Mouse (Mus musculus): ENCODE measurements at regions not wholly inside any gene's neighbourhood (a gene's known extent, or its start where the extent isn't known, plus 50 kb on each side); places are given as distances from the start of the nearest gene placed in this dataset.

- H3K79me2 ChIP-seq (ENCODE audit: control insufficient read depth, insufficient read depth, low read length, poor library complexity): no peaks in the 10 kb centered on the region
- H3K4me3 ChIP-seq (ENCODE audit: control insufficient read depth in 1 of 2, insufficient read depth in 1 of 2, low read depth in 2 of 2, low read length in 2 of 2): no peak overlapping the region
- no peak overlapping the region for H3K27ac ChIP-seq (ENCODE audit: control insufficient read depth, low read depth, low read length)
- no peaks in the 10 kb centered on the region for H3K27me3 ChIP-seq (ENCODE audit: control insufficient read depth in 1 of 2, insufficient read depth in 2 of 2, low read length in 2 of 2)
- H3K4me1 ChIP-seq (ENCODE audit: control insufficient read depth in 1 of 2, insufficient read depth in 2 of 2, low read length in 2 of 2): no peaks in the 10 kb centered on the region
- DNase-seq (ENCODE audit: low read depth, low spot score): no peak
- no peaks in the 10 kb centered on the region for H3K9me3 ChIP-seq (replicated peaks; ENCODE audit: insufficient read depth, low read length)
- H3K36me3 ChIP-seq (ENCODE audit: control insufficient read depth in 1 of 2, insufficient read depth in 2 of 2, low read length in 2 of 2): no peaks in the 10 kb centered on the region
- TF ChIP-seq ZNF384 (IDR thresholded peaks at IDR 0.05; ENCODE audit: low read depth, low read length) (no peak), UBTF (IDR thresholded peaks at IDR 0.05; ENCODE audit: borderline replicate concordance, insufficient read depth, low read depth, low read length) (no peak), CTCF (IDR thresholded peaks at IDR 0.05 in 2 of 3, conservative IDR thresholded peaks at IDR 0.05 in 1 of 3; ENCODE audit: control insufficient read depth in 1 of 3, insufficient read depth in 1 of 3, low read depth in 2 of 3, low read length in 3 of 3, poor library complexity in 1 of 3, severe bottlenecking in 1 of 3) (no peak), POLR2AphosphoS2 (IDR thresholded peaks at IDR 0.05; ENCODE audit: low read length) (no peak), MEF2A (IDR thresholded peaks at IDR 0.05; ENCODE audit: extremely low read depth, insufficient replicate concordance, low read depth, low read length, poor library complexity, severe bottlenecking) (no peak), GABPA (IDR thresholded peaks at IDR 0.05; ENCODE audit: low read depth, low read length) (no peak), MAZ (IDR thresholded peaks at IDR 0.05; ENCODE audit: low read depth, low read length) (no peak), JUND (IDR thresholded peaks at IDR 0.05; ENCODE audit: low read depth, low read length) (no peak), POLR2AphosphoS5 (IDR thresholded peaks at IDR 0.05; ENCODE audit: borderline replicate concordance, low read depth, low read length) (no peak), ZMIZ1 (IDR thresholded peaks at IDR 0.05; ENCODE audit: low read depth, low read length) (no peak), MYC (IDR thresholded peaks at IDR 0.05; ENCODE audit: low read depth, low read length) (no peak), ZC3H11A (IDR thresholded peaks at IDR 0.05; ENCODE audit: low read depth, low read length) (no peak), HCFC1 (IDR thresholded peaks at IDR 0.05; ENCODE audit: low read depth, low read length) (no peak), GATA1 (IDR thresholded peaks at IDR 0.05; ENCODE audit: low read depth, low read length) (no peak), TCF12 (IDR thresholded peaks at IDR 0.05; ENCODE audit: low read depth, low read length) (no peak), SMC3 (IDR thresholded peaks at IDR 0.05; ENCODE audit: low read depth, low read length) (no peak), MXI1 (IDR thresholded peaks at IDR 0.05; ENCODE audit: low read depth, low read length) (no peak), TBP (IDR thresholded peaks at IDR 0.05; ENCODE audit: low read depth, low read length) (no peak), NRF1 (IDR thresholded peaks at IDR 0.05; ENCODE audit: insufficient read depth, low read depth, low read length, poor library complexity, severe bottlenecking) (no peak), SIN3A (IDR thresholded peaks at IDR 0.05; ENCODE audit: low read length) (no peak)
- no peak overlapping the region for H3K9ac ChIP-seq (ENCODE audit: control insufficient read depth, low read depth, low read length, poor library complexity, severe bottlenecking)
Observed at GRCm38 (mm10) chr1:35653119-35653956, 414.9 kb upstream of the Hs6st1 start.
